Mouse (Mus musculus): ENCODE measurements around the gene Fancd2os.

Fancd2os gene

DNA sequence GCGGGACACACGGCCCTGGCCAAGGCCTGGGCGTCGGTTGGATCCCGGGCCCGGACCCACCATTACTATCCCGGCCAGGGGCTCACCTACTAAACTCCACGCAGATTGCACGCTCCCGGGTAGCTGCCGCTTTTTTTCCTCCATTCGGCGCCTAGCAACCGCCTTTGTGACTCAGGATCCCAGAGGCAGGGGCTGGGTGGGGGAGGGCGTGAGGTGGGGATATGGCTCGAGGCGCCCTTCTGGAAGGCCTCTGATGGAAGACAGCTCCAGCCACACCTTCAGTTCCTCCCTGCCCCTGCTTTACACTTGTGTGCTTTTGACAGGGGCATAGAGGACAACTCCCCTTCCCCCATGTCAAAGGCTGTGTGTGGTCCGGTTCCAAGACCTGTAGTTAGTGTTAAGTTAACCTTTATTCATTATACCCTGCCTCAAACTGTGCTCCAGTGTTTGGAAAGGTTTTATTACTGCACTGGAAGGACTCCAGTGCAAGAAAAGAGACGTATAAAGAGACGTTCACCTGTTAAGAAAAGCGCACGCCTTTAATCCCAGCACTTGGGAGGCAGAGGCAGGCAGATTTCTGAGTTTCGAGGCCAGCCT, at the start of gene Fancd2os:
Fancd2os (minus strand) TSS at position 173 of the 597 bp plus-strand sequence.
- in situ Hi-C loops (cut with MboI; ENCODE audit: low sequenced_read_pairs) = no loop called here

GRCm38 (mm10) chr6:113650197-113650640, 49.7 kb upstream of the Fancd2os start:
- in situ Hi-C loops (cut with MboI; ENCODE audit: low sequenced_read_pairs) = no loop called here

DNA sequence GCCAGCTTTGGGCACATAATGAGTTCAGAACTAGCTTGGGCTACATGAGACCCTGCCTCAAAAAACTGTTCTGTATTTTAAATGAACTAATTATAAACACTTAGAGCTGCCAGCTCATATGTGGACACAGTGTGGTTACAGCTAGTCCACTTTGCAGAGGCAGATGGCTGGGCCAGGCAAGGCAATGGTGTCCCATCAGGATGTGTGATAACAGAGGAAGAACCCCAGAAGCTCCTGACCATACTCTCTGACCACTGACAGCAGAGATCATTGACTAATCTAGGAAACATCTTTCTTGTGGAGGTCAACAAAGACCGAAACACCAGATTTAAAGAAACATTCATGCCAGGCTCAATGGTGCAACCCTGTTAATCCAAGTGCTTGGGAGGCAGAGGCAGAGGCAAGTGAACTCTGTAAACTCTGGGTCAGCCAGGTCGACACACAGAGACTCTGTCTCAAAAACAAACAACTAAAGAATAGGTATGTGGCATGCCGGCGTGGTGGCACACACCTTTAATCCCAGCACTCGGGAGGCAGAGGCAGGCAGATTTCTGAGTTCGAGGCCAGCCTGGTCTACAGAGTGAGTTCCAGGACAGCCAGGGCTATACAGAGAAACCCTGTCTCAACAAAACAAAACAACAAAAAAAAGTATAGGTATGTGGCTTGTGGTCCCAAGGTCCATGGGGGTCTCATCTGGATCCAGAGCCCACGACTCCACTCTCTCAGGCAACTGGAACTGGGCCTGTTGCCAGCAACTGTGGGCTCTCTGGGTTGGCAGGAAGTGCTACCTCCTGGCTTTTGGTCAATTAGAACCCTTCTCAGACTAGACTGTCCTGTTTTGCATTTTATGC, 49.1 kb upstream of the Fancd2os start:
- in situ Hi-C loops (cut with MboI; ENCODE audit: low sequenced_read_pairs) = no loop called here

DNA sequence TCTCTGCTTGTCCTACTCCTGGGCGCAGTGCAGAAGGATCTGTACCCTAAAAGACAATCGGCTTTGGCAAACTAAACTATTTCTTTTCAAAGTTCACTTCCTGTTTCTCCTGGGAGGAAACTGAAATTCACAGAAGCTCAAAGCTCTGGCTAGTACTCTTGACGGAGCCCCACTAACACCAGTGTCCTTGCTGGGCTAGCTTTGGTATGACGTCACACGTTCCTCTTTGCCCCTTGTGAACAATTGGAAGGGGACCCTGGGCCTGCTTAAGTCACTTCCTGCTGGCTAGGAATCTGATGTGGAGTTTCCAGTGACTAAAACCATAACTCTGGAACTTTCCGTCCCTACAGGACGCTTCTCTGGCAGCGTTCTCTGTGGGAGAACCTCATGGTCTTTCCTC, 44.3 kb upstream of the Fancd2os start:
- in situ Hi-C loops (cut with MboI; ENCODE audit: low sequenced_read_pairs) = no loop called here

DNA sequence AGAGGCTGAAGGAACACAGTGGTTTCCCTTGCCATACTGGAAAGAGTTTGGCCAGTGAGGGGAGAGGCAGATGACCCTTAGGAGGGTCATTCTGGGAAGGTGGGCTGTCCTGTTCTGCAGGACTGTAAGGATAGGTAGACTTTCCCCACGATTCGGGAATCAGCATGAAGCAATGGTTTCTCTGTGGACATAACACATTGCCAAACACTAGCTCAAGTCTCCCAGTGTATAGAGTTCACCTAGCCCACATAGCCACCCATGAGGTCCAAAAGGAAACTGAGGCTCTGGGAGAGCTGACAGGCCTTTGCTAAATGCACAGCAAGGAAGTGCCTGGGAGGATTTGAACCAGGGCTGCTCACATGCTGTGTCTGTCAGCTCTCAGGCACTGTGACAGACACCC, 43.5 kb upstream of the Fancd2os start:
- in situ Hi-C loops (cut with MboI; ENCODE audit: low sequenced_read_pairs) = no loop called here

GRCm38 (mm10) chr6:113643021-113643420, 42.5 kb upstream of the Fancd2os start:
- in situ Hi-C loops (cut with MboI; ENCODE audit: low sequenced_read_pairs) = no loop called here

DNA sequence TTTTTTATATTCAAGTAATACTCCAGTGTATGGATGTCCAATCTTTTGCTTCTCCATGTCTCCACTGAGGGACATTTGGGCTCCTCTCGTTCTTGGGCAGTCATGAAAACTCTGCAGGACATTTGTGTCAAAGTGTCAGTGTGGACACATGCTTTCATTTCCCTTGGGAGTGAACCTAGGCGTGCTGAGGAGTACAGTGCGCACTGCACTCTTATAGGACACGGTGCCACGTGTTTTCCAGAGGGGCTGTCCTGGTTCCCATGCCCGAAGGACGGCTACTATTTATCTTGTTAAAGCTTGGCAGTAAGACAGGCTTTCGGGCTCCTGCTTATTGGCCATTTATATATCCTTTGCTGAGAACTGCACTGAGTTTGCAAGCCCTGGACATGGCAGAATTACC, 42.1 kb upstream of the Fancd2os start:
- in situ Hi-C loops (cut with MboI; ENCODE audit: low sequenced_read_pairs) = no loop called here

DNA sequence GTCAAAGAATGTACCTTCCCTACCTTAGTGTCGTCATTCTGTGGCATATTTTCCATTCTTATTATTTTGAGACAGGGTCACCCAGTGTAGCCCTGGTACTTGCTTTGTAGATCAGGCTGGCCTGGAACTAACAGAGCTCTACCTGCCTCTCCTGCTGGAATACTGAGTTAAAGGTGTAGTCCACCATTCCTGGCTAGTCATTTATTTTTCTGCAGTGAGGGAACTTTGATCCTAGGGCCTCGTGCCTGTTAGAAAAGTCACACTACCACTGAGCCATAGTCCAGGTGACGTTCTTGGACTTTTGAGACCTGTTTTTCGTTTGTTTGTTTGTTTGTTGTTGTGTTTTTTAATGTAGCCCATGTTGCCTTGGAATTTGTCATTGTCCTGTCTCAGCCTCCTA, 38.7 kb upstream of the Fancd2os start:
- in situ Hi-C loops (cut with MboI; ENCODE audit: low sequenced_read_pairs) = loop anchor here (5.0 kb wide), 1 partner anchor 38 kb away; no protein-coding TSS in a partner anchor

- in situ Hi-C loops (cut with MboI; ENCODE audit: low sequenced_read_pairs) = loop anchor here (5.0 kb wide), 1 partner anchor 39 kb away; no protein-coding TSS in a partner anchor
Observed at GRCm38 (mm10) chr6:113638302-113639040, 38.0 kb upstream of the Fancd2os start, which contains the start of gene Irak2. TSS of gene Irak2 (plus strand) at chr6:113638467.

- in situ Hi-C loops (cut with MboI; ENCODE audit: low sequenced_read_pairs) = no loop called here
Observed at GRCm38 (mm10) chr6:113632863-113633262, 32.3 kb upstream of the Fancd2os start.

- in situ Hi-C loops (cut with MboI; ENCODE audit: low sequenced_read_pairs) = no loop called here
Observed at GRCm38 (mm10) chr6:113630322-113630721, 29.8 kb upstream of the Fancd2os start.

DNA sequence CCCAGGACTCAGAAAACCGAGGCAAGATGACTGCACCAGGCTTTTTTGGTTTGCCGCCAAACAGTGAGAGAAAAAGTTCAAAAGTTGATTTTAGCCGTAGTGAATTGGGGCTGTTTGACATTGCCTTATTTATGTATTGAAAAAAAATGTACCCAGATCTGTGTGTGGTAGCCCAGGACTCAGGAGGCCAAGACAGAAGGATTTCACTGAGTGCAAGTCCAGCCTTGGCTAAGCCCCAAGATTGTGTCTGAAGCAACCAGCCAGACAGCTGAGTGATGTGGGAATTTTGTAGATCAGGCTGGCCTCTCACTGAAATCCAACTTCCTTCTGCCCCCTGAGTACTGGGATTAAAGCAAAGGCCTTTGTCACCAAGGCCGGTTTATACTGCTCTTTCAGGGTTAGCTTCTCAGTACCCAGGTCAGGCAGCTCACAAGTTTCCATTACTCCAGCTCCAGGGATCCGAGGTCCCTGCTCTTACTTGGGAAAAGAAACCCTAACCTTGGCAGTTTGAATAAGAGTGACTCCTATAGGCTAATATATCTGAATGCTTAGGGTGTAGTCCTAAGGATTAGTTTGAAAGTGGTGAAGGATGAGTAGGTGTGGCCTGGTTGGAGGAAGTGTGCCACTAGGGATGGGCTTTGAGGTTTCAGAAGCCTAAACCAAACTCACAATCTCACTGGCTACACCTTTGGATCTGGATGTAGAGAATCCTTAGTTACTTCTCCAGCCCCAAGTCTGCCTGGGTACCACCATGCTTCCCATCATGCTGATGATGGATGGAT, 24.7 kb upstream of the Fancd2os start:
- in situ Hi-C loops (cut with MboI; ENCODE audit: low sequenced_read_pairs) = no loop called here

DNA sequence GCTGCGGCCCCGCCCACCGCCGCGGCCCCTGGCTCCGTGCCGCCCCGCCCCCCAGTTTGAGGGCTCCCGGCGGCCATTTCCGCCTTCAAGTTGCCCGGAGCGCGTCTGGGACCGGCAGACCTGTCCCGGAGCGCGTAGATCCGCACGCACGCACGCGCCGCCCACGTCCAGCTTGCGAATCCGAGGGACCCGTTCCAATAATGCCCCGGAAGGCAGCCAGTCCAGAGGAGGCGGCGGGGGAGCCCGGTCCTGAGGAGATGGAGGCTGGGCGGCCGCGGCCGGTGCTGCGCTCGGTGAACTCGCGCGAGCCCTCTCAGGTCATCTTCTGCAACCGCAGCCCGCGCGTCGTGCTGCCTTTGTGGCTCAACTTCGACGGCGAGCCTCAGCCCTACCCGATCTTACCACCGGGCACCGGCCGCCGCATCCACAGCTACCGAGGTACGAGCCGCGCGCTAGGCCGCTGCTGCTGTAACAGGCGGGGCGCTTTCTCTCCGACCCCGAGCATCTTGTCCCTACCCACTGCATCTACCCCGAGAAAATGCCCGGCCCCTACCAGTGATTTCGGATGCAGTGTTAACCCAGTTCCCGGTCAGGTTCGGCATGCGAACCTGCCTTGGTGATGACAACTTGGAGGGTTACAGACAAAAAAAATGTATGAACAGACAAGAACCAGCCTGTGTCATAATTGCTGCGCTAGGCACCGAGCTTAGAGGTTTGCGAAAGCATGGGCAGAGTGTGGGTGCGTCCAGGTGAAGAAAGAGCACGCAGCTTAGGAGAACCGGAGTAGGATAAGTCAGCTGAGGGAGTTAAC, 23.6 kb upstream of the Fancd2os start, which contains the start of gene Vhl:
Vhl (plus strand) TSS at position 19 of the 811 bp plus-strand sequence.
- in situ Hi-C loops (cut with MboI; ENCODE audit: low sequenced_read_pairs) = no loop called here

- in situ Hi-C loops (cut with MboI; ENCODE audit: low sequenced_read_pairs) = no loop called here
Observed at GRCm38 (mm10) chr6:113623386-113623785, 22.9 kb upstream of the Fancd2os start.

- in situ Hi-C loops (cut with MboI; ENCODE audit: low sequenced_read_pairs) = no loop called here
Observed at GRCm38 (mm10) chr6:113615489-113615888, 15.0 kb upstream of the Fancd2os start.

DNA sequence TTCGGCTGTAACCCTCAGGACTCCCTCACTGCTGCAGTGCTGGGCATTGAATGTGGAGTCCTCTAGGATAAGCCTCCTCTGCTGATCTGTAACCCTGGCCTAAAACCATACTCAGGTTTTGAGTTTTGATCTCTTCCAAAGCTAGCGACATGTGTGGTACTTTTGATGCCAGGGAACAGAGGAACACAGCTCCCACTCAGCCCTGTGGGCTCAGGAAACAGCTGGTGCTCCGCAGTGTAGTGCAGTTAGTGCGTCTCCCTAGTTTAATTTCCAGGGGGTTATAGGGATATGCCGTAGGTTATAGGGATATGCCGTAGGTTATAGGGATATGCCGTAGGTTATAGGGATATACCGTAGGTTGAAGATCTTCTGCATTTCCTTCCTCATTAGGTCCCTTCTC, 14.5 kb upstream of the Fancd2os start:
- in situ Hi-C loops (cut with MboI; ENCODE audit: low sequenced_read_pairs) = no loop called here

- in situ Hi-C loops (cut with MboI; ENCODE audit: low sequenced_read_pairs) = no loop called here
Observed at GRCm38 (mm10) chr6:113614152-113614551, 13.6 kb upstream of the Fancd2os start.

- in situ Hi-C loops (cut with MboI; ENCODE audit: low sequenced_read_pairs) = no loop called here
Observed at GRCm38 (mm10) chr6:113612258-113612969, 11.9 kb upstream of the Fancd2os start.

DNA sequence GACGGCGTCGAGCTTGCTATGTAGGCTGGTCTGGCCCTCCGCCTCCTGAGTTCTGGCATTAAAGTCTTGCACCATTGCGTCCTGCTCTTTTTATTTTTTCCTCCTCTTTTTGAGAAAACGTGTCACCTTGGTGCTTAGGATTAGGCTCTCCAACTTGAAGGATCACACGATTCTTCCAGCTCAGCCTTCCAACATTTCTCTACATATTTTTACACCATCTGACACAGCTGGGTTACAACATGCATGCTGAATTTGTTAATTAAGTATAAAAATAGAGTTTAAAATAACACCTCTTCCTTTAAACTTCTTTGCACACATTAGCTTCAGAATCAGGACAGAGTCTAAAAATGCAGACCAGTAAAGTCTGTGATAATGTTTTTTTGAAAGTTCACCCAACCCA, 8.8 kb upstream of the Fancd2os start:
- in situ Hi-C loops (cut with MboI; ENCODE audit: low sequenced_read_pairs) = no loop called here
